Mouse (Mus musculus) heart, adult 2 months (tissue): ENCODE data around the gene Cmss1.

Experiments
- CTCF ChIP-seq: fragments of 200-600 bp; IDR thresholded peaks from 2 replicates; pipeline ENCODE4 v1.8.1; 2022; ENCODE audit warnings: antibody characterized with exemption, mild to moderate bottlenecking, moderate library complexity
- EP300 ChIP-seq: fragments of 200-500 bp; IDR thresholded peaks from 2 replicates; pipeline ENCODE4 v1.6.1; 2011; ENCODE audit warnings: low read depth, low read length, control low read depth; ENCODE audit not compliant: insufficient read depth
- POLR2A ChIP-seq: fragments of 200-500 bp; IDR thresholded peaks from 2 replicates; pipeline ENCODE4 v1.6.1; 2011; ENCODE audit warnings: mild to moderate bottlenecking, low read depth, low read length, control low read depth; ENCODE audit not compliant: insufficient read depth

GRCm38 (mm10) chr16:57317882-57318636 is 288.6 kb downstream of the Cmss1 start:
- TF ChIP-seq CTCF (no peak), EP300 (no peak), POLR2A (no peak)
